Mouse (Mus musculus): ENCODE data around the gene Senp3.

DNA sequence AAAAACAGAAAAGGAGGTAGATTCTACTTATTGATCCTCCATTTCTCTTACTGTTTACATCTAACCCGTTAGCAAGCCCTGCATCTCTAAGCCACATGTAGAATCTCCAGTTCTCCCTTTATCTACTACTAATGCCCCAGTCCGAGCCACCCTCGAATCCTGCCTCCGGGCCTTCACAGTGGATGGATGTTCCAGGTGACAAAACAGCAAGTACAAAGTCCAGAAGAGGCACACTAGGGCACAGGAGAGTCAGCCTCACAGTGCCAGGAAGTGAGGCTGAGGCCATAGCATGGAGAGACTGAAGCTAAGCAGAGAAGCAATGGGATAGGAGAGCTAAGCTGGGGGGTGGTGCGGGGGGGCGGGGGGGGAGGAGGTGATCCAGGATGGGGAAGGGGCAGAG is 11.0 kb upstream of the Senp3 start:
- TF ChIP-seq CTCF (IDR thresholded peaks at IDR 0.05; ENCODE audit: low read depth, low read length) (no peak), POLR2A (IDR thresholded peaks at IDR 0.05; ENCODE audit: insufficient read depth, low read length) (no peak), EP300 (IDR thresholded peaks at IDR 0.05; ENCODE audit: insufficient read depth, low read depth, low read length) (no peak)
